Mouse (Mus musculus) thymus, postnatal 36 days (tissue): ENCODE results near the gene Ift20.
"Not testable (repeated sequence)": the region's sequence is repeated elsewhere in the genome, so short reads cannot be mapped to it uniquely, and the experiment has no call there.

Experiments used
- DNase-seq, 2 experiments: peaks; one replicate each; pipeline ENCODE4 v3.0.0; 2022; ENCODE audit warnings: mixed read lengths in 2 of 2

The Ift20 gene

DNA sequence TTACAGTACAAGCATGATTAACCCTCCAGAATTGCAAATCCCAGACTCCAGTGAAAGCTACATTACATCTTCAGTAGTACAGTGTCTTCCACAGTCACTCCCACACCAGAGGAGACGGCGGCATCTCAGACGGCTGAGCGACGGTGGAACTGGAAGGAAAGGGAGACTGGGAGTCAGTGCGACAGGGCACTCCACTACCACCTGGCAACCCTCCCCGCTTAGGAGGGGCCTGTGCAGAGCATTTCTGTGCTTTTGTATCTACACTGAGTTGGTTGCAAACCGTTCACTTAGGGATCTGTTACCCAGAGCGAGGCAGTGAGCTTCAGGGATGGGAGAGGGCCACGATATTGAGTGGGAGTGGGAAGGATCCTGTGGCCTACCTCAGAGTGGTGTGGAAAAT is 32.7 kb downstream of the Ift20 start:
- DNase-seq = no peak

DNA sequence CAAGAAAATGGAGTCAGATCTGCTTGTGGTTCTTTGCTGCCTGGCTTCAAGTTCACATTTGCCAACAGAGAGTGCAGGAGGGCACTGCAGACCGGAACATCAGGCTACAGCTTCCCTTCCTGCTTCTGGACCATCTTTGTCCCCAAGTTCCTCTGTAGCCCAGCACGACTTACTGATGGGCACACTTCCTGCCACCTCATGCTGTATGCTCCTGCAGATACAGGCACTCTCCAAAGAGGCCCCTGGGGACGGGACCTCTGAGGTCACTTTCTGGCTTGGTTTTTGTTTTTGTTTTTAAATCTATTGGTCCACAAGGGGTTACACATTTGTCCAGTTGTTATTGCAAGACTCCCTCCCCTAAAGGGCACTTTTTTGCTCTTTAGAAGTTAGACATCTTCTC is 33.6 kb downstream of the Ift20 start:
- DNase-seq = no peak

DNA sequence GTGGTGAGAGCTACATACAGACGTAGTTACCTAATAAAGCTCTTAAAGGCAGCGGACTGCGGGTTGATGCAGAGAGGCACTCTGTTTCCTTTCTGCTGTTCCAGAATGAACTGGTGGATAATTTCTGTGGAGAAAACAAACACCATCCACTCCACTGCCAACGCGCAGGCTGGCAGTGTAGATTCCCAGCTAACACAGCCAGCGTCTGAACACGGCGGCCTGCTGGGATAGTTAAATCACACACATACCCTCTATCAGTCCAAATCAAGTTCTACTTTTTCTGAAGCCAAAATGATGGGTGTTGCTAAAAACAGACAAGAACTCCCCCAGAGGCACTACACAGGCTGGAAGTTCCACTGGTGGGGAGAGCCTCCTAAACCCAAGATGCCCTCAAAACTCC is 35.3 kb downstream of the Ift20 start:
- no peak for DNase-seq

DNA sequence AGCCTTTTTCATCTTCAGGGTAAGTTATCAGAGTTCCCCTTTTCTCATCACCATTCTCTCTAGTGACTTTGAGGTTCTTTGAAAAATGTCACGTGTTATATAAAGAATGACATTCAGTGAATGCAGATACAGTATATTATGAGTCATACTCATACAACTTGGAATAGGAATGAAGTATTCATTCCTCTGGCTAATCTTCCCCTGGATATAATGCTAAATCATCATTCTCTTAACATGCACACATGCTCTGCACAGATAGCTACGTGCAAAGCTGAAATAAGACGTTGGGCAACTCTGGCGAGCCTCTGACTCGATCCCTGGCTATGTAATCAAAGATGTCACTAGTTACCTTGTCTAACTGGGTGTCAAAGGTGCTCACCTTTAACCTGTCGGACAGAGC is 35.7 kb downstream of the Ift20 start:
- no peak for DNase-seq

DNA sequence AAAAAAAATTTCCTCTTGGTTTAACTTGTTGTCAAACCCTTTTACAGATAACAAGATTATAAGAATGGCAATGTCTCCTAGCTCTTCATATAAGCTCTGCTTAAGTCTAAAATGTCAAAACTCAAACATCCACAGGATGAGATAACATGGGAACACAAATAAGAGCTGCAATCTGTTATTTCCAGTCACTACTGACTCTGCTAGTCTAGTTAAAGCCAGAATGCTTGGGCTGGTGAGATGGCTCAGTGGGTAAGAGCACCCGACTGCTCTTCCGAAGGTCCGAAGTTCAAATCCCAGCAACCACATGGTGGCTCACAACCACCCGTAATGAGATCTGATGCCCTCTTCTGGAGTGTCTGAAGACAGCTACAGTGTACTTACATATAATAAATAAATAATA is 37.9 kb downstream of the Ift20 start:
- DNase-seq = not testable (repeated sequence)

DNA sequence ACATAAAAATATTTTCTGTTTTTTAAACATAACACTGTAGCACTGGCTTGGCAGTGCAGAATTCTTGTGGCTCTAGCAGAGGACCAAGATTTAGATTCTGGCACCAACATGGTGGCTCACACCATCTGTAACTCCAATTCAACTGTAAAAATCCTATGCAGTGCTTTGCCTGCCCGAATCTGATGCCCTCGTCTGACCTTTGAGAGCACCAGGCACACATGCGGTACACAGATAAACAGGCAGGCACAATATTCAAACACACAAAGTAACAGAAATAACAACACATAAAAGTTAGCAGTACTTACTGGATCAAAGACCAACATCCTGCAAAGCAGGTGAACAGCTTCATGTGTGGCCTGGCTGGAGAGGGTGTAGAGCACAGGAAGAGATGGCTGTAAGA is 38.4 kb downstream of the Ift20 start:
- no peak for DNase-seq

DNA sequence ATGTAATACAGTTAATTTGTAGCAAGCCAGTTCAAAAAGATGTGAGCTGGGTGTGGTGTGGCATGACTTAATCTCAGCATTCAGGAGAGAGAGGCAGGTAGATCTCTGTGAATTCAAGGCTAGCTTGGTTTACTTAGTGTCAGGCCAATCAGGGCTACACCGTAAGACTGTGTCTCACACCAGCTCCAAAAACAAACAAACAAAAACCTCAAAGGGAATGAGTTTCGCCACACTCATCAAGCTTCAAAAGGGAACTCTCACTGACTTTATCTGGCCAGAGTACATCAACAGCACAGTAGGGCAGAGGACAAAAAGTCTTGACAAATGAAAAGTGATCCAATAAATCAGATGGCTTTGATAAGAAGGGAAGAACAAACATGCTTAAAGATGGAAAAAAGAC is 38.8 kb downstream of the Ift20 start:
- DNase-seq = no peak

DNA sequence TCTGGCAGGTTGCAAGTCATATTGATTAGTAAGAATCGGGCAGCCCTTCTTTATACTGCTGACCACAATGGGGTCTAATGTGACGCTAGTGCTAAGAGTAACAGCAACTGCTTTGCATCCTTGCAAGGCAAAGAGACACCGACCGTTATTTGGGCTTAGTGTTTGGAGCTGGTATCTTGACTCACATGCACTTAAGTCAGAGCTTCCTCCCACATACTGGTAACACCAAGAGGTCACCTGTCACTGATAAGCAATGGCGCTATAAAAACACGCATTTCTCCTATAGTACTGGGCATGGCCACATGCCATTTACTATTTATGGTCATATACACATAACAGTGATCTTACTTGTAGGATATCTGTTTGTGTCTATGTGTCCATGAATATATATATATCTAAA is 46.7 kb downstream of the Ift20 start:
- no peak for DNase-seq

DNA sequence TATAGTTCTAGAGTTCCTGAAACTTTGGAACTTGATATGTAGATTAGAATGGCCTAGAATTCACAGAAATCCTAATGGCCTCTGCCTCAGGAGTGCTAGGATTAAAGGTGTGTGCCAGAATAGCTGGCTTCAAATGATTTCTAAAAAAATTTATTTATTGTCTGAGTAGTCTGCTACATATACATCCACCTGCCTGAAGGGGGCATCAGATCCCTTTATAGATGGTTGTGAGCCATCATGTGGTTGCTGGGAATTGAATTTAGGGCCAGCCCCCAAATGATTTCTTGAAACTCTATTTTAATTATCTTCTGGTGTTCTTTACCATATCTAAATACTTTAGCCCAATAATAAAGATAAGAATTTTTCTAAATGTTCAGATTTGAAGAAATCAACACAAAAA is 49.9 kb downstream of the Ift20 start:
- DNase-seq = no peak

DNA sequence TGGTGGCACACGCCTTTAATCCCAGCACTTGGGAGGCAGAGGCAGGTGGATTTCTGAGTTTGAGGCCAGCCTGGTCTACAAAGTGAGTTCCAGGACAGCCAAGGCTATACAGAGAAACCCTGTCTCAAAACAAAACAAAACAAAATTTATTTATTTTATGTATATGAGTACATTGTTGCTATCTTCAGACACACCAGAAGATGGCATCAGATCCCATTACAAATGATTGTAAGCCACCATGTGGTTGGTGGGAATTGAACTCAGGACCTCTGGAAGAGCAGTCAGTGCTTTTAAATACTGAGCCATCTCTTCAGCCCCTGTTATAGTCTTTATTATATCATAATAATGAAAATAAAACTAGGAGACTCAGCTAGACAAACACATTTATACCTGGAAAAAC is 51.5 kb downstream of the Ift20 start:
- not testable (repeated sequence) for DNase-seq
